Mouse (Mus musculus): ENCODE data around the gene Kcna5.

GRCm38 (mm10) chr6:126535208-126535910 lies at the start of gene Kcna5:
- TF ChIP-seq CTCF (IDR thresholded peaks at IDR 0.05; ENCODE audit: borderline replicate concordance, insufficient read depth, low read length) (no peak), POLR2A (IDR thresholded peaks at IDR 0.05; ENCODE audit: low read depth, low read length) (no peak)
